Mouse (Mus musculus) monocyte, adult 5-6 weeks (primary cell): ENCODE data around the gene Apeh. TPM values are rescaled to one million over a fixed set of nuclear protein-coding genes. Genes with fewer than 3 reads are reported as not detected.
"Not testable (repeated sequence)": the region's sequence is repeated elsewhere in the genome, so short reads cannot be mapped to it uniquely, and the experiment has no call there.

ENCODE experiments used
- ATAC-seq: fragments of 153-309, 156-312 bp; replicated peaks from 2 replicates; pipeline ENCODE4 v1.8.0; 2017; ENCODE audit warnings: mild to moderate bottlenecking; ENCODE audit not compliant: low TSS enrichment, insufficient number of reproducible peaks, severe bottlenecking, poor library complexity, low FRiP score
- total RNA-seq: library from RNA; stranded (forward); fragments of 200-1000, 200-491, 200-594 nt; gene quantifications from 3 replicates; pipeline ENCODE4 v1.2.3, GENCODE M21; 2017

The Apeh gene
- total RNA-seq = 63.3 to 124 TPM (median 97.2 TPM) in 3 replicates

GRCm38 (mm10) chr9:108094184-108094941, at the start of gene Apeh:
TSS of gene Apeh (minus strand) at chr9:108094606.
- ATAC-seq = peak; percentile 91

GRCm38 (mm10) chr9:108143470-108143869, 49.1 kb upstream of the Apeh start:
- ATAC-seq = no peak

GRCm38 (mm10) chr9:108141387-108141786, 47.0 kb upstream of the Apeh start:
- no peak for ATAC-seq

GRCm38 (mm10) chr9:108139963-108140695, 45.7 kb upstream of the Apeh start:
- ATAC-seq = no peak

- ATAC-seq = no peak
These were observed 45.0 kb upstream of the Apeh start for GRCm38 (mm10) chr9:108139169-108139962.

GRCm38 (mm10) chr9:108138118-108138517, 43.7 kb upstream of the Apeh start:
- ATAC-seq = no peak

- ATAC-seq = no peak
These were observed 43.1 kb upstream of the Apeh start for GRCm38 (mm10) chr9:108137523-108137922.

GRCm38 (mm10) chr9:108136930-108137462, 42.6 kb upstream of the Apeh start:
- no peak for ATAC-seq

GRCm38 (mm10) chr9:108136225-108136624, 41.8 kb upstream of the Apeh start:
- no peak for ATAC-seq

GRCm38 (mm10) chr9:108135679-108136078, 41.3 kb upstream of the Apeh start:
- not testable (repeated sequence) for ATAC-seq

GRCm38 (mm10) chr9:108133478-108133877, 39.1 kb upstream of the Apeh start:
- ATAC-seq = no peak

GRCm38 (mm10) chr9:108132373-108132772, 38.0 kb upstream of the Apeh start:
- ATAC-seq = no peak

- ATAC-seq = no peak
These were observed 37.1 kb upstream of the Apeh start for GRCm38 (mm10) chr9:108131502-108131901.

- ATAC-seq = no peak
These were observed 34.9 kb upstream of the Apeh start for GRCm38 (mm10) chr9:108129042-108129948.

GRCm38 (mm10) chr9:108128248-108128647, 33.8 kb upstream of the Apeh start:
- no peak for ATAC-seq

- no peak for ATAC-seq
These were observed 32.2 kb upstream of the Apeh start for GRCm38 (mm10) chr9:108126436-108127180.

GRCm38 (mm10) chr9:108125731-108126130, 31.3 kb upstream of the Apeh start:
- ATAC-seq = no peak
